Mouse (Mus musculus): ENCODE results near the gene Flywch2.

- TF ChIP-seq TBP (IDR thresholded peaks at IDR 0.05; ENCODE audit: low read depth, low read length) (no peak), POLR2A (IDR thresholded peaks at IDR 0.05; ENCODE audit: control insufficient read depth in 1 of 2, insufficient read depth in 1 of 2, low read depth in 1 of 2, low read length in 2 of 2, poor library complexity in 1 of 2) (no peak), EP300 (IDR thresholded peaks at IDR 0.05; ENCODE audit: low read depth in 1 of 2, low read length in 2 of 2) (no peak), ETS1 (IDR thresholded peaks at IDR 0.05; ENCODE audit: low read depth, low read length) (no peak), CTCF (IDR thresholded peaks at IDR 0.05 in 2 of 3, conservative IDR thresholded peaks at IDR 0.05 in 1 of 3; ENCODE audit: control insufficient read depth in 1 of 3, insufficient read depth in 1 of 3, low read depth in 2 of 3, low read length in 3 of 3, poor library complexity in 1 of 3, severe bottlenecking in 1 of 3) (no peak), E2F4 (IDR thresholded peaks at IDR 0.05; ENCODE audit: borderline replicate concordance, low read depth, low read length) (no peak), SMC3 (IDR thresholded peaks at IDR 0.05; ENCODE audit: low read depth, low read length) (no peak), JUND (IDR thresholded peaks at IDR 0.05; ENCODE audit: low read depth, low read length) (no peak), GATA1 (IDR thresholded peaks at IDR 0.05; ENCODE audit: low read depth, low read length) (no peak), ZNF384 (IDR thresholded peaks at IDR 0.05; ENCODE audit: low read depth, low read length) (no peak), SIN3A (IDR thresholded peaks at IDR 0.05; ENCODE audit: low read length) (no peak)
These were observed 9.4 kb upstream of the Flywch2 start for GRCm38 (mm10) chr17:23795323-23795722.

All from MEL (cell line).